Mouse (Mus musculus) lung, postnatal 0 days (tissue): ENCODE results near the gene Fam214a. TPM values are rescaled to one million over a fixed set of nuclear protein-coding genes. Genes with fewer than 3 reads are reported as not detected.

Experiments
- ATAC-seq: fragments of 200-750 bp; cut with Nextera tagmentation; 2 replicates; pipeline ENCODE4 v1.8.0; 2017; ENCODE audit warnings: moderate library complexity
- DNase-seq: peaks from one replicate; pipeline ENCODE4 v3.0.0-alpha.2; 2016; ENCODE audit warnings: low spot score
- H3K27ac ChIP-seq: fragments of 300-500 bp; sonication (generic); 2 replicates; pipeline ENCODE4 v1.5.1; 2014; ENCODE audit warnings: antibody characterized with exemption, mild to moderate bottlenecking, low read length, mixed read lengths
- H3K27me3 ChIP-seq: fragments of 300-500 bp; sonication (generic); replicated peaks from 2 replicates; pipeline ENCODE4 v1.6.1; 2014; ENCODE audit warnings: low read length, mixed read lengths; ENCODE audit not compliant: insufficient read depth
- H3K36me3 ChIP-seq: fragments of 300-500 bp; sonication (generic); 2 replicates; pipeline ENCODE4 v1.6.1; 2014; ENCODE audit warnings: low read length, mixed read lengths; ENCODE audit not compliant: insufficient read depth
- H3K4me1 ChIP-seq: fragments of 300-500 bp; sonication (generic); 2 replicates; pipeline ENCODE4 v1.6.1; 2014; ENCODE audit warnings: antibody characterized with exemption, low read depth, low read length, mixed read lengths; ENCODE audit not compliant: insufficient read depth
- H3K4me2 ChIP-seq: fragments of 300-500 bp; sonication (generic); replicated peaks from 2 replicates; pipeline ENCODE4 v1.6.1; 2014; ENCODE audit warnings: low read depth, mild to moderate bottlenecking, low read length, moderate library complexity, mixed read lengths
- H3K4me3 ChIP-seq: fragments of 300-500 bp; sonication (generic); 2 replicates; pipeline ENCODE4 v1.5.1; 2014; ENCODE audit warnings: low read depth, low read length
- H3K9ac ChIP-seq: fragments of 300-500 bp; sonication (generic); replicated peaks from 2 replicates; pipeline ENCODE4 v1.6.1; 2014; ENCODE audit warnings: low read depth, mild to moderate bottlenecking
- H3K9me3 ChIP-seq: fragments of 300-500 bp; sonication (generic); 2 replicates; pipeline ENCODE4 v1.6.1; 2016; ENCODE audit warnings: low read length, mixed read lengths
- CTCF ChIP-seq: IDR thresholded peaks from 2 replicates; pipeline ENCODE4 v1.5.1; 2016; ENCODE audit warnings: antibody characterized with exemption, mild to moderate bottlenecking
- EP300 ChIP-seq: IDR thresholded peaks from 2 replicates; pipeline ENCODE4 v1.6.1; 2016; ENCODE audit warnings: antibody characterized with exemption, mild to moderate bottlenecking, control low read depth
- WGBS: fragments of 180-500 bp; shearing (Covaris S2); extraction: QIAGEN DNeasy Blood & Tissue Kit; methylation state at CpG from one replicate; pipeline ENCODE4 v1.1.7; 2014; 5-methylcytosine and 5-hydroxymethylcytosine counted together
- polyA plus RNA-seq: library from polyadenylated mRNA; unstranded; fragments of >200 nt; fragmentation: Nextera tagmentation; extraction: Ambion mirVana; gene quantifications from 2 replicates; pipeline ENCODE4 v1.2.1, GENCODE M21; 2015

Gene Fam214a
- polyA plus RNA-seq, 1 experiment from 2014 or later, result 12.8 TPM

DNA sequence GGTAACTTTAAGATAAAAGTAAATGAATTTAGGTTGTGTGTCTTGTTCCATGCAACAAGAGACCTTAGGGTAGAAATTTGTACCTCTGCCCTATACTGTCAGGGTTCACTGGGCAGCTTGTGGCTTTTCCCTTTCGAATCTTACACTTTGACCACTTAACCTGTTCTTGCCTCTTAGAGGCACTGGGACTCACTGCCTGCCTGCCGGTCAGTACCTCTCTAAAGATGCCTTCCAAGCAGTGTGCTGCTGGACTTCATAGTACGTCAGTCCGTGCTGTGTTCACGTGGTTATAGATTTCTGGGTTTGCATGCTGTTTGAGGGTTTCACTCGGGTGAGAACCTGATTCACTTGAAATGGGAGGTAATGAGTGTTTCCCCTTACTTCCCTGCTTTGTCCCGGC lies 22.7 kb downstream of the Fam214a start:
- Histone ChIP-seq H3K4me2 (peak overlapping the region; percentile 78), H3K4me3 (peak overlapping the region; percentile 54), H3K27me3 (no peaks in the 10 kb centered on the region), H3K9me3 (no peaks in the 10 kb centered on the region), H3K36me3 (no peaks in the 10 kb centered on the region), H3K9ac (no peak overlapping the region), H3K4me1 (peaks cover 14% of the 10 kb centered on the region; the same call in 1 of the 2 replicates), H3K27ac (peak overlapping the region; percentile 88)
- ATAC-seq (peak; percentile 22), DNase-seq (no peak)
- WGBS, result 8% methylated on average over 7 of the region's 7 CpGs
- TF ChIP-seq EP300, result no peak
- TF ChIP-seq CTCF, result no peak

DNA sequence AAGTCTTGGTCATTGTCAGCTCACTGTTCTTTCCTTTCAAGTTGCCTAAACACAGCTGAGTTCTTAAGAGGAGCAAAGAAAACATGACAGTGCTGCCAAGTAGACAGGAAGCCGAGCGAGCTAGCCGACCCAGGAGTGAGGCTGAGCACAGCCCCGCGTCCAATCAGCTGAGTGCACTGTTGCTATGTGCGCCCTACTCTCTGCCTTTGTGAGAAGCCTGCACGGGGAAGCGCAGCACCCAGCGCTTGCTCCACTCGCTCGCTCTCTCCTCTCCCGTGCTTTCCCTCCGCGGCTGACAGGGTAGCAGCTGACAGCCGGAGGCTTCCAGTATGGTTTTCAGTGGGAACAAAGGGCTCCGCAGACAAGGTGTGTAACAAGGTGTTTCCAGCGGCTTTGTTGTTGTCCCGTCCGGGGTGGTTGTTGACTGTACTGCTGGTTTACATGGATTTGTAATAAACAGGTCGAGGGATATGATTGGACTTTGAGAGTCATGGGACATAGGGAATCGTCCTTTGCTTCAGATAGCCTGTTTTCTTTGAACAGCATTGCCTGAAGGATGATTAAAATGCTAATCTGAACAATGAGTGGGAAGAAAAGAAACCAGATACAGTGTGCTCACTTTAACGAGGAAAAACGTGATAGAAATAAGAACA lies 23.4 kb downstream of the Fam214a start:
- Histone ChIP-seq H3K4me2 (peak overlapping the region; percentile 78), H3K36me3 (no peaks in the 10 kb centered on the region), H3K4me3 (peak overlapping the region; percentile 54), H3K27me3 (no peaks in the 10 kb centered on the region), H3K4me1 (peaks cover 14% of the 10 kb centered on the region; the same call in 1 of the 2 replicates), H3K9ac (peak overlapping the region; percentile 70), H3K27ac (peak overlapping the region; percentile 88), H3K9me3 (no peaks in the 10 kb centered on the region)
- DNase-seq (peak; percentile 96), ATAC-seq (peak; percentile 99)
- TF ChIP-seq EP300, result peak; percentile 46; the same call in 1 of the 2 replicates
- TF ChIP-seq CTCF, result no peak
- WGBS, result 2% methylated on average over 23 of the region's 23 CpGs

DNA sequence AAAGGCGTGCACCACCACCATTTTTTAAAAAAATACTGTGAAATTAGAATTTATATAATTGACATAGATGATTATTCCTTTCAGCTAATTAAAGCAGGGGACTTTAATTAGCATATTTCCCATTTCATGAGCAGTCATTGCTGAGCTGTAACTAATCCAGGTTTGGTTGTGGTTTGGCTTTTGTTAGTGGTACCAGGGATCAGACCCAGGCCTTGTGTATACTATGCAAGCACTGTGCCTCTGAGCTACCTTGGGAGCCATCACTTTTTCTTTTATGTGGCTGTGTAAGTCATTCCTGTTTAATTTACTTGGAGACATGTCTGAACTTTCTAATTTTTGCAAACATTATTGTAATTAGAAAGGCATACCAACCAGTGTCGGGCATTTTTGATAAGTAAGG lies 24.6 kb downstream of the Fam214a start:
- Histone ChIP-seq H3K27ac (no peak overlapping the region), H3K4me3 (no peak overlapping the region), H3K4me2 (no peak overlapping the region), H3K4me1 (peaks cover 14% of the 10 kb centered on the region; the same call in 1 of the 2 replicates), H3K9me3 (no peaks in the 10 kb centered on the region), H3K27me3 (no peaks in the 10 kb centered on the region), H3K9ac (no peak overlapping the region), H3K36me3 (no peaks in the 10 kb centered on the region)
- no peak for ATAC-seq
- no peak for DNase-seq
- WGBS, result 94% methylated on average over 2 of the region's 2 CpGs
- no peak for TF ChIP-seq EP300
- no peak for TF ChIP-seq CTCF

DNA sequence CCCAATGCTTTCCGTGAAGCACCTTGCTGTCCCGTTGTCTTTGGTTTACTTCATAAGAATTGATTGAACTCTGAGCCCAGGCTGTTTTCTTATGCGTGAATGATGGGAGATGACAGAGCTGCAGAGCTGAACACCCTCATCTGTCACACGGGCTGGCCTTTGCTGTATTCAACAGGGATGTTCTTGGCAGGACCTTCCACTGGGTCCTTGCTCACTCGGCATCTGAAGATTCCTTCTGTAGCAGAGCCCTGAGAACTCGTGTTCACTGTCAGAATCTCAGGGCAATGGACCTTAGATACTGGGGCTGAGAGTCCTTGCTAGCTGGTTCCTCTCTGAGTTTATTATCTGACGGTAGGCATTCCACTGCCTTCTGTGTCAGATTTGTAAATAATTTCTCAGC lies 25.3 kb downstream of the Fam214a start:
- Histone ChIP-seq H3K4me3 (no peak overlapping the region), H3K9ac (no peak overlapping the region), H3K27ac (no peak overlapping the region), H3K9me3 (no peaks in the 10 kb centered on the region), H3K36me3 (no peaks in the 10 kb centered on the region), H3K4me2 (no peak overlapping the region), H3K27me3 (no peaks in the 10 kb centered on the region), H3K4me1 (peaks cover 14% of the 10 kb centered on the region; the same call in 1 of the 2 replicates)
- TF ChIP-seq CTCF (no peak), EP300 (no peak)
- DNase-seq (no peak), ATAC-seq (no peak)
- WGBS, result 60% methylated on average over 7 of the region's 7 CpGs

DNA sequence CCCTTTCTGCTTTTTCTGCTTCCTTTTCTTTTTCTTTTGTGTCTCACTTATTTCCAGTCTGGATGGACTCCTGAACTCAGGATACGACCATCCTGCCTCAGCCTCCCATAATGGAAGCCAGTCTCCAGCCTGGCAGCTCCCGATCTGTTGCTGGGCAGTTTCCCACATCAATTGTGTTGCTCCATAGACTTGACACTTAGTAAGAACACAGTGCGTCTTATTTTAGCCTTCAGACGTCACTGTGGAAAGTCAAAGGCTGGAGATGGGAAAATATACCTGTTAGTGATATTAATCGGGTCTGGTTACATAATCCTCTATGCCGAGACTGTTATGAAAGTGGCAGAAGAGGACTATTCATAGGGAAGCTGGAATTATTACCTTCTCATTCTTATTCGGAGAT lies 26.2 kb downstream of the Fam214a start:
- Histone ChIP-seq H3K9me3 (no peaks in the 10 kb centered on the region), H3K9ac (no peak overlapping the region), H3K4me1 (peaks cover 14% of the 10 kb centered on the region; the same call in 1 of the 2 replicates), H3K27ac (no peak overlapping the region), H3K4me3 (no peak overlapping the region), H3K4me2 (no peak overlapping the region), H3K27me3 (no peaks in the 10 kb centered on the region), H3K36me3 (no peaks in the 10 kb centered on the region)
- TF ChIP-seq EP300 (no peak), CTCF (no peak)
- DNase-seq (no peak), ATAC-seq (no peak)
- WGBS, result 84% methylated on average over 7 of the region's 7 CpGs

DNA sequence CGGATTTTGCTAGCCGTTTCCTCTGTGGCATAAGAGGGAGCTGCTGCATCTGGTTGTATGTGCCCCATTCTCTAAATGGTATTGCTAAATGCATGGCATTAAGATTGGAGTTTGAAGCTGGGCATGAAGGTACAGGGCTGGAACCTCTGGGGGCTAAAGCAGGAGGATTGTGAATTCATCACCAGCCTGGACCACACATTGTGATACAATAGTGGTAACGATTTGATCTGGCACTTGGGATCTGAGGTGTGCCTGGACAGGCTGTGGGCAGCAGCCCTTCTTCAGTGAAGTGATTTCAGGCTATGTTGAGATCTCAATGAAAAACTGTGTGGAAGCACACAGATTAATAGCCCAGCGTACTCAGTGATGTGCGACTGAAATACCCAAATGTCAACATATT lies 26.7 kb downstream of the Fam214a start:
- Histone ChIP-seq H3K36me3 (no peaks in the 10 kb centered on the region), H3K27me3 (no peaks in the 10 kb centered on the region), H3K4me3 (no peak overlapping the region), H3K9ac (no peak overlapping the region), H3K27ac (no peak overlapping the region), H3K4me2 (no peak overlapping the region), H3K9me3 (no peaks in the 10 kb centered on the region), H3K4me1 (peaks cover 14% of the 10 kb centered on the region; the same call in 1 of the 2 replicates)
- ATAC-seq, result no peak
- no peak for TF ChIP-seq EP300
- TF ChIP-seq CTCF, result no peak
- DNase-seq, result no peak
- 87% methylated on average over 5 of the region's 5 CpGs for WGBS

DNA sequence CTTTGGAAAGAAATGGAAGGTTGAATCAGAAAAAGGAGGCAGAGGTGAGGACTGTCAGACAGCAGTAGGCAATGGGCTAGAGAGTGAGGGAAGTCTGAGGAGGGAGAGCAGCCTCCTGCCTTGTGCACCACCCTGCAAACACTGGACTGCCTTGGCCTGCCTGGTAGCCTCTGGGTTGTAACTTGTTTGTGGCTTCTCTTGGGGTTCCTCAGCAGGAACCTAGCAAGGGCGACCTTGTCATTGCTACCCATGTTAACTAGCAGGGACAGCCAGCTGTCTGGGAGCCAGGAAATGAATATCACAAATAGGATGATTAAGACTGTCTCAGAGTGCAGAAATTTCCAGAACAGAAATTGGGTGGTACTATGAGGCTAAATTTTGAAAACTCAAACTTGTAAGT lies 27.2 kb downstream of the Fam214a start:
- H3K27ac ChIP-seq, result no peak overlapping the region
- ATAC-seq, result no peak
- no peaks in the 10 kb centered on the region for H3K9me3 ChIP-seq
- H3K9ac ChIP-seq, result no peak overlapping the region
- no peak for DNase-seq
- 88% methylated on average over 1 of the region's 1 CpGs for WGBS
- no peaks in the 10 kb centered on the region for H3K36me3 ChIP-seq
- no peak overlapping the region for H3K4me3 ChIP-seq
- no peaks in the 10 kb centered on the region for H3K27me3 ChIP-seq
- H3K4me1 ChIP-seq, result peaks cover 11% of the 10 kb centered on the region; the same call in 1 of the 2 replicates
- no peak overlapping the region for H3K4me2 ChIP-seq
- TF ChIP-seq CTCF, result no peak
